ENCODE assay signal across 8 mouse cellular contexts in the genomic region with DNA sequence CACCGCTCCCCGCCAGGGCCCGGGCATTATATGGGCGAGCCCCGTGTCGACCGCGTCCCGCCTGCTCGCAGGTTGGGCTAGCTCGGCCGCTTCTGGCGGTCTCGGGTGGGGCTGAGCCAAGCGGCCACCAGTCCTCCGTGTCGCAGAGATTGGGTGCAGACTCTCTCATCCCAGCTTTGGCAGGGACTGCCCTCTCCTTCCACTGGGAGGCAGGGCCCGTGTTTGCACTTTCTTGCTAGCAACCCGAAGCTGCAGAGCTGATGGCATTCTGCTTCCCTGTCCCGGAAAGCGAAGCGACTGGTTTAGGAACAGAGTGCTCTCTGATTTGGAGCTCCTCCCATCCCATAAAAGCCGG. TPM values are rescaled to one million over a fixed set of nuclear protein-coding genes. Genes with fewer than 3 reads are reported as not detected.
A peak's percentile ranks its signal among the peaks of the same experiment; 100 is the strongest.
DNase-seq lines count a peak whose midpoint lies in the region; ATAC-seq and TF ChIP-seq lines count a peak whose summit lies in the region.

No protein-coding gene starts in this region.

- H3K27me3 ChIP-seq in heart, embryonic 14.5 days (ENCODE audit: control insufficient read depth, insufficient read depth, low read length): no peaks in the 10 kb centered on the region
- no peaks in the 10 kb centered on the region for H3K27me3 ChIP-seq in small intestine, adult 2 months (ENCODE audit: control insufficient read depth, insufficient read depth, low read length)

- DNase-seq in heart, adult 18-20 months: no peak
- peak; percentile 33 for DNase-seq in MEL-GATA-1-ER (ENCODE audit: extremely low read depth, low read depth)
- DNase-seq in liver: peak; percentile 74
- DNase-seq in layer of hippocampus, adult 11-12 months (ENCODE audit: low spot score): no peak
- no peak for DNase-seq in adrenal gland, postnatal 10 days

- peaks cover 0 to 26% of the 10 kb centered on the region in 2 experiments; a peak in 2 of 4 replicates for H3K4me1 ChIP-seq in heart, embryonic 14.5 days (ENCODE audit: control insufficient read depth in 2 of 2, insufficient read depth in 2 of 2, low read length in 2 of 2)
- peaks cover 3% of the 10 kb centered on the region; the same call in 1 of the 2 replicates for H3K4me1 ChIP-seq in small intestine, adult 2 months (ENCODE audit: control insufficient read depth, insufficient read depth, insufficient read length, low read length)

- 1% methylated on average over 23 of the region's 23 CpGs for WGBS in heart, embryonic 14.5 days
- WGBS in small intestine, adult 2 months: under 1% methylated on average over 23 of the region's 23 CpGs

- peak overlapping the region; percentile 91 to 97 for H3K27ac ChIP-seq in heart, embryonic 14.5 days (replicated peaks in 1 of 2; ENCODE audit: control insufficient read depth in 1 of 2, insufficient read depth in 1 of 2, low read depth in 2 of 2, low read length in 2 of 2)
- peak overlapping the region; percentile 81 for H3K27ac ChIP-seq in small intestine, adult 2 months (ENCODE audit: insufficient read depth, low read depth, low read length)

- H3K9me3 ChIP-seq in heart, embryonic 14.5 days (ENCODE audit: control insufficient read depth, low read length): no peaks in the 10 kb centered on the region

- TF ChIP-seq POLR2A in small intestine, adult 2 months (IDR thresholded peaks at IDR 0.05; ENCODE audit: low read depth, low read length): no peak

- peak overlapping the region; percentile 65 to 95 for H3K4me3 ChIP-seq in heart, embryonic 14.5 days (ENCODE audit: control insufficient read depth in 1 of 2, insufficient read depth in 1 of 2, low read depth in 1 of 2, low read length in 2 of 2)
- H3K4me3 ChIP-seq in small intestine, adult 2 months (ENCODE audit: low read depth, low read length): peak overlapping the region; percentile 80

- ATAC-seq in heart, embryonic 14.5 days (ENCODE audit: insufficient number of reproducible peaks, insufficient read depth, low FRiP score, low read depth): peak; percentile 31
- peak; percentile 32 for ATAC-seq in erythroid progenitor cell, adult 5-6 weeks (replicated peaks; ENCODE audit: low FRiP score, poor library complexity, severe bottlenecking)

- H3K4me2 ChIP-seq in heart, embryonic 14.5 days (ENCODE audit: low read length): peak overlapping the region; percentile 82

- H3K36me3 ChIP-seq in heart, embryonic 14.5 days (ENCODE audit: control insufficient read depth, insufficient read depth, low read length): peaks cover 36% of the 10 kb centered on the region
- H3K36me3 ChIP-seq in small intestine, adult 2 months (ENCODE audit: control insufficient read depth, insufficient read depth, low read length): peaks cover 17% of the 10 kb centered on the region

- no peak for TF ChIP-seq CTCF in small intestine, adult 2 months (IDR thresholded peaks at IDR 0.05; ENCODE audit: extremely low read depth, insufficient read length, insufficient replicate concordance, low read depth, low read length)

- peak overlapping the region; percentile 94 for H3K9ac ChIP-seq in heart, embryonic 14.5 days (ENCODE audit: low read length)

RNA-seq across cellular contexts. Expression of gene Fam76b, which starts 0.5 kb away (rescaled TPM):
- polyA plus RNA-seq in heart, embryonic 14.5 days (2014; fragmentation: Nextera tagmentation; extraction: Ambion mirVana): 18.4 and 20.4 TPM in 2 replicates
- 1 to 10 TPM; 6.4 to 7.2 TPM for total RNA-seq in heart, adult 18-20 months (2021)
- 92.6 and 94.4 TPM in 2 replicates for total RNA-seq in erythroid progenitor cell, adult 5-6 weeks (2015; ENCODE audit: low replicate concordance)
- total RNA-seq in erythroid progenitor cell, adult 5-6 weeks (2017; ENCODE audit: low replicate concordance): 110 and 139 TPM in 2 replicates
- polyA plus RNA-seq in small intestine, adult 2 months (2012; rRNA removed): 3.5 and 7.4 TPM in 2 replicates
- total RNA-seq in adrenal gland, postnatal 10 days (2021): 10 to 100 TPM; 20.0 to 32.4 TPM

RNA-seq across cellular contexts. Expression of gene Cep57, which starts 1.2 kb away (rescaled TPM):
- 39.5 and 42.0 TPM in 2 replicates for polyA plus RNA-seq in heart, embryonic 14.5 days (2014; fragmentation: Nextera tagmentation; extraction: Ambion mirVana)
- 1 to 10 TPM; 7.6 to 8.8 TPM for total RNA-seq in heart, adult 18-20 months (2021)
- total RNA-seq in erythroid progenitor cell, adult 5-6 weeks (2015; ENCODE audit: low replicate concordance): 145 and 147 TPM in 2 replicates
- 177 and 229 TPM in 2 replicates for total RNA-seq in erythroid progenitor cell, adult 5-6 weeks (2017; ENCODE audit: low replicate concordance)
- 1.6 and 3.3 TPM in 2 replicates for polyA plus RNA-seq in small intestine, adult 2 months (2012; rRNA removed)
- 10 to 100 TPM; 17.8 to 24.7 TPM for total RNA-seq in adrenal gland, postnatal 10 days (2021)

Comparison
In these comparisons a context has a peak if more than half of its experiments do, and no peak if none do; other contexts are left out.
1. DNase-seq: peak in MEL-GATA-1-ER (single experiment) and liver (single experiment); none in heart, adult 18-20 months (0 of 2), layer of hippocampus, adult 11-12 months (single experiment) and adrenal gland, postnatal 10 days (single experiment).
2. RNA of gene Cep57, which starts 1.2 kb away (total RNA-seq): 145 to 229 TPM in erythroid progenitor cell, adult 5-6 weeks; 17.8 to 24.7 TPM in adrenal gland, postnatal 10 days and 7.6 to 8.8 TPM in heart, adult 18-20 months; every median in the first group is over 4 times any median in the second.